Mouse (Mus musculus) mesoderm, embryonic 11.5 days (tissue): ENCODE measurements around the gene Cast.

ENCODE experiments used
- DNase-seq: peaks from one replicate; pipeline ENCODE4 v3.0.0-alpha.2; 2012; ENCODE audit warnings: low read depth, low spot score

Cast gene

GRCm38 (mm10) chr13:74696225-74696624 is 112.4 kb downstream of the Cast start:
- no peak for DNase-seq

DNA sequence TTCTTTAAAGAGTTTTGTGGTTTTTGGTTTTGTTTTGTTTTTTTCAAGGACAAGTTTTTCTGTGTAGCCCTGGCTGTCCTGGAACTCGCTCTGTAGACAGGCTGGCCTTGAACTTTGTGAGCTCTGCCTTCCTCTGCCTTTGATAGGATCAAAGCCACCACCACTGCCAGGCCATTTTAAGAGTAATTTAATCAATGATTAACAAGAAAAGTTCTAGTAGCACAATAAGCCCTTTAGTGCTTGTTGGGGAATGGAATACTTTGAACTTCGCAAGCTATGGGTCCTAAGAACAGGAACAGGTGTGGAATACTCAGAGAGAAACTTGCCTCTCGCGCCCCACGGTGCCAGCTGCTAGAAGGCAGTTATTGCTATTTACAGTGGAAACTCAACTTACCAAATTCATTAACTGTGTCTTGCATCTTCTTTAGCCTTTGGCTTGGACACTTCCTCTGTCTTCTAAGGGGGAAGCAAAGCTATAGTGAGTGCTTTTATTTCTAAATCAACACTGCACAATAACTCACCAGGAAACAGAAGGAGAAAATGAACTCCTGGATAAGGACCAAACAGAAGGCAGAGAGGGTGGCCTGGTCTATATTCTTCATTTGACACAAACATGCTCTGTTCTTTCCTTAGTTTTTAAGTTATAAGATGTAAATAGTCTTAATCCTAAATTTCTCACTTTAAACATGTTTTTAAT is 113.0 kb downstream of the Cast start:
- DNase-seq, result no peak
